Mouse (Mus musculus): Measurements from ENCODE around the gene Cfap54. TPM values are rescaled to one million over a fixed set of nuclear protein-coding genes. Genes with fewer than 3 reads are reported as not detected.

Cfap54 gene
- total and polyA plus RNA-seq, 3 experiments = 1.9 to 16.2 (median 5.1) TPM

DNA sequence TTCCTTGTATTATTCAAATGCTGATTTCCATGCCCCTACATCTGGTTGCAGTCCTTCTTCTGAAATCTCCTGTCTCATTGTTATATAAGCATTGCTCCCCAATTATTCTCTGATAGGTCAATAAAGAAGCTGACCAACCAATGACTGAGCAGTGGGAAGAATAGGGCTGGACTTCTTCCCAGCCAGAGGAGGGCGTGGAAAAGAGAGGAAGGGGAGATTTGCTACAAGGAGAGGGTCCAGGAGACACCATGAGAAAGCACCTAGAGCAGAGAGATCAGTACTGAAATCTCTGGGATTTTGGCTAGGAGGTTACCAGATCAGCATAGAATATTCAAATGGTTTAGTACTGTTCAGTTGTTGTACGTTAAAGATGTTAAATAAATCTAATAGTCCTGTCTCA lies 244.4 kb downstream of the Cfap54 start:
- no peaks in the 10 kb centered on the region for H3K36me3 ChIP-seq (replicated peaks)
- DNase-seq (ENCODE audit: low spot score) (no peak), ATAC-seq (ENCODE audit: extremely low read depth, insufficient number of reproducible peaks, low FRiP score, poor library complexity, severe bottlenecking) (no peak)
- no peaks in the 10 kb centered on the region for H3K27me3 ChIP-seq (ENCODE audit: insufficient read depth, low read length)
- no peak overlapping the region for H3K4me3 ChIP-seq (ENCODE audit: low read depth, low read length)
- no peaks in the 10 kb centered on the region for H3K9me3 ChIP-seq (replicated peaks)
- H3K4me1 ChIP-seq (ENCODE audit: insufficient read depth, low read depth, low read length) = no peaks in the 10 kb centered on the region
- TF ChIP-seq GATA2 (IDR thresholded peaks at IDR 0.05; ENCODE audit: borderline replicate concordance, low read depth, low read length) (no peak), TAL1 (conservative IDR thresholded peaks at IDR 0.05; ENCODE audit: low read depth, low read length) (no peak), GATA1 (IDR thresholded peaks at IDR 0.05; ENCODE audit: borderline replicate concordance, low read length) (no peak), CTCF (IDR thresholded peaks at IDR 0.05; ENCODE audit: low read depth, low read length) (no peak), POLR2AphosphoS5 (IDR thresholded peaks at IDR 0.05; ENCODE audit: insufficient replicate concordance, low read depth, low read length) (no peak)

GRCm38 (mm10) chr10:92821499-92821898 lies 259.9 kb downstream of the Cfap54 start:
- no peaks in the 10 kb centered on the region for H3K4me1 ChIP-seq (ENCODE audit: insufficient read depth, low read depth, low read length)
- H3K27me3 ChIP-seq (ENCODE audit: insufficient read depth, low read length) = no peaks in the 10 kb centered on the region
- no peak for DNase-seq (ENCODE audit: low spot score)
- ATAC-seq (ENCODE audit: extremely low read depth, insufficient number of reproducible peaks, low FRiP score, poor library complexity, severe bottlenecking) = no peak
- no peak for TF ChIP-seq CTCF (IDR thresholded peaks at IDR 0.05; ENCODE audit: low read depth, low read length)
- TF ChIP-seq GATA2 (IDR thresholded peaks at IDR 0.05; ENCODE audit: borderline replicate concordance, low read depth, low read length) = no peak
- TF ChIP-seq GATA1 (IDR thresholded peaks at IDR 0.05; ENCODE audit: borderline replicate concordance, low read length) = no peak
- TF ChIP-seq TAL1 (conservative IDR thresholded peaks at IDR 0.05; ENCODE audit: low read depth, low read length) = no peak
- TF ChIP-seq POLR2AphosphoS5 (IDR thresholded peaks at IDR 0.05; ENCODE audit: insufficient replicate concordance, low read depth, low read length) = no peak
- no peaks in the 10 kb centered on the region for H3K36me3 ChIP-seq (replicated peaks)
- no peaks in the 10 kb centered on the region for H3K9me3 ChIP-seq (replicated peaks)
- no peak overlapping the region for H3K4me3 ChIP-seq (ENCODE audit: low read depth, low read length)

- ATAC-seq (ENCODE audit: extremely low read depth, insufficient number of reproducible peaks, low FRiP score, poor library complexity, severe bottlenecking) (no peak), DNase-seq (ENCODE audit: low spot score) (no peak)
- no peaks in the 10 kb centered on the region for H3K27me3 ChIP-seq (ENCODE audit: insufficient read depth, low read length)
- H3K4me1 ChIP-seq (ENCODE audit: insufficient read depth, low read depth, low read length) = no peaks in the 10 kb centered on the region
- no peak overlapping the region for H3K4me3 ChIP-seq (ENCODE audit: low read depth, low read length)
- H3K9me3 ChIP-seq (replicated peaks) = no peaks in the 10 kb centered on the region
- no peaks in the 10 kb centered on the region for H3K36me3 ChIP-seq (replicated peaks)
- TF ChIP-seq GATA1 (IDR thresholded peaks at IDR 0.05; ENCODE audit: borderline replicate concordance, low read length) (no peak), POLR2AphosphoS5 (IDR thresholded peaks at IDR 0.05; ENCODE audit: insufficient replicate concordance, low read depth, low read length) (no peak), CTCF (IDR thresholded peaks at IDR 0.05; ENCODE audit: low read depth, low read length) (no peak)
These were observed 263.2 kb downstream of the Cfap54 start for GRCm38 (mm10) chr10:92818190-92818589.

DNA sequence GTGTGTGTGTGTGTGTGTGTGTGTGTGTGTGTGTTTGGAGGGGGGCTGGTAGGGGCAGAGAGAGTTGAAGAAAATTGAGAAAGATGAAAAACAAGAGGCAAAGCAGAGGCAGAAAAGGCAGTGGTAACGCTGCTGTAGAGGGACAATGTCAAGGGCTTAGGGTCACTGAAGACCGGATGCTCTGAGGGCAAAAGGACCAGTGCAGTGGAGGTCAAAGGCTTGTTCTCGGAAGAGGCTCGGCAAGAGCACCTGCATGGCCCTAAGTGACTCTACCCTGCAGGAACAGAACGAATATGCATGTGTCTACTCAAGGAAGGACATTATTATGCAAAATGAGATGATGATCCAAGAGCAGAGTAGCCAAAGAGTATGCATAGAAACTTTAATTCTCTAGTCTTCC lies 264.5 kb downstream of the Cfap54 start:
- ATAC-seq (ENCODE audit: extremely low read depth, insufficient number of reproducible peaks, low FRiP score, poor library complexity, severe bottlenecking) (no peak), DNase-seq (ENCODE audit: low spot score) (no peak)
- no peaks in the 10 kb centered on the region for H3K36me3 ChIP-seq (replicated peaks)
- no peaks in the 10 kb centered on the region for H3K4me1 ChIP-seq (ENCODE audit: insufficient read depth, low read depth, low read length)
- no peak overlapping the region for H3K4me3 ChIP-seq (ENCODE audit: low read depth, low read length)
- H3K9me3 ChIP-seq (replicated peaks) = no peaks in the 10 kb centered on the region
- TF ChIP-seq TAL1 (conservative IDR thresholded peaks at IDR 0.05; ENCODE audit: low read depth, low read length) = no peak
- no peak for TF ChIP-seq CTCF (IDR thresholded peaks at IDR 0.05; ENCODE audit: low read depth, low read length)
- no peak for TF ChIP-seq GATA1 (IDR thresholded peaks at IDR 0.05; ENCODE audit: borderline replicate concordance, low read length)
- no peak for TF ChIP-seq POLR2AphosphoS5 (IDR thresholded peaks at IDR 0.05; ENCODE audit: insufficient replicate concordance, low read depth, low read length)
- TF ChIP-seq GATA2 (IDR thresholded peaks at IDR 0.05; ENCODE audit: borderline replicate concordance, low read depth, low read length) = no peak
- no peaks in the 10 kb centered on the region for H3K27me3 ChIP-seq (ENCODE audit: insufficient read depth, low read length)

GRCm38 (mm10) chr10:92810894-92811293 lies 270.5 kb downstream of the Cfap54 start:
- DNase-seq (ENCODE audit: low spot score) (no peak), ATAC-seq (ENCODE audit: extremely low read depth, insufficient number of reproducible peaks, low FRiP score, poor library complexity, severe bottlenecking) (no peak)
- TF ChIP-seq POLR2AphosphoS5 (IDR thresholded peaks at IDR 0.05; ENCODE audit: insufficient replicate concordance, low read depth, low read length) (no peak), GATA1 (IDR thresholded peaks at IDR 0.05; ENCODE audit: borderline replicate concordance, low read length) (no peak), GATA2 (IDR thresholded peaks at IDR 0.05; ENCODE audit: borderline replicate concordance, low read depth, low read length) (no peak), TAL1 (conservative IDR thresholded peaks at IDR 0.05; ENCODE audit: low read depth, low read length) (no peak), CTCF (IDR thresholded peaks at IDR 0.05; ENCODE audit: low read depth, low read length) (no peak)
- H3K27me3 ChIP-seq (ENCODE audit: insufficient read depth, low read length) = no peaks in the 10 kb centered on the region
- H3K9me3 ChIP-seq (replicated peaks) = no peaks in the 10 kb centered on the region
- H3K4me1 ChIP-seq (ENCODE audit: insufficient read depth, low read depth, low read length) = no peaks in the 10 kb centered on the region
- H3K4me3 ChIP-seq (ENCODE audit: low read depth, low read length) = no peak overlapping the region
- no peaks in the 10 kb centered on the region for H3K36me3 ChIP-seq (replicated peaks)

DNA sequence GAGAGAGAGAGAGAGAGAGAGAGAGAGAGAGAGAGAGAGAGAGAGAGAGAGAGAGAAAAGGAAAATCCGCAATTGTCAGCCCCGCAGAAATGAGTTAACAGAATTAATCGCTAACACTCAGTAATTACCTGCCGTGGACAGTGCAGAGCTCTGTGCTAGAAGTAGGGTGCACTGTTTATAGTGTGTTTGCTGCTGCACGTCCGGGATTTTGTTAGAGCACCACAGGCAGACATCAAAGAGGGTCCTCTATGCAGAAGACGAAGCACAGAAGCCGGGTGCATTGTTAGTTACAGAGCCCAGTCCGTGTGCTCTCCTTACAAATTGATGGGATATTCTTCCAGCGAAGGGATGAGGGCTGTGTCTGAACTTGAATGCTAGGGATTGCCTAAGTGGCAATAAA lies 289.5 kb downstream of the Cfap54 start:
- DNase-seq (ENCODE audit: low spot score) (no peak), ATAC-seq (ENCODE audit: extremely low read depth, insufficient number of reproducible peaks, low FRiP score, poor library complexity, severe bottlenecking) (no peak)
- TF ChIP-seq GATA1 (IDR thresholded peaks at IDR 0.05; ENCODE audit: borderline replicate concordance, low read length) (no peak), TAL1 (conservative IDR thresholded peaks at IDR 0.05; ENCODE audit: low read depth, low read length) (no peak), POLR2AphosphoS5 (IDR thresholded peaks at IDR 0.05; ENCODE audit: insufficient replicate concordance, low read depth, low read length) (no peak), GATA2 (IDR thresholded peaks at IDR 0.05; ENCODE audit: borderline replicate concordance, low read depth, low read length) (no peak), CTCF (IDR thresholded peaks at IDR 0.05; ENCODE audit: low read depth, low read length) (no peak)
- Histone ChIP-seq H3K27me3 (ENCODE audit: insufficient read depth, low read length) (no peaks in the 10 kb centered on the region), H3K4me3 (ENCODE audit: low read depth, low read length) (no peak overlapping the region), H3K36me3 (replicated peaks) (no peaks in the 10 kb centered on the region), H3K4me1 (ENCODE audit: insufficient read depth, low read depth, low read length) (no peaks in the 10 kb centered on the region), H3K9me3 (replicated peaks) (no peaks in the 10 kb centered on the region)

DNA sequence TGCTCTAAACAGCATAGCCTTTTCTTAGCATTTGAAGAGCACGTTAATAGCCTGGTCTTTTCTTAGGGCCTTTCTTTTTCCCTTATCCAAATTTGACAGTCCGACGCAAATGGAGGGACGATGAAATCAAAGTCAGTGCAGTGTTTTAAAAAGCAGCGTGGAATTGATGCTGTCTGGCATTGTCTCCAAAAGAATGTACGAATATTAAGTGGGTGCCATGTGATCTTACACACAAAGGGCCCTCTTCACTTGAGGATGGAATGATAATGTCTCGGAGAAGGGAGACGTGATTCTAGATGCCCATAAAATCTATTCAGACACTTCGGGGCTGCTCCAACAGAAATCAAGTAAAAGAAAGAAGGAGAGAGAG lies 289.9 kb downstream of the Cfap54 start:
- TF ChIP-seq GATA1 (IDR thresholded peaks at IDR 0.05; ENCODE audit: borderline replicate concordance, low read length) (no peak), TAL1 (conservative IDR thresholded peaks at IDR 0.05; ENCODE audit: low read depth, low read length) (no peak), POLR2AphosphoS5 (IDR thresholded peaks at IDR 0.05; ENCODE audit: insufficient replicate concordance, low read depth, low read length) (no peak), GATA2 (IDR thresholded peaks at IDR 0.05; ENCODE audit: borderline replicate concordance, low read depth, low read length) (no peak), CTCF (IDR thresholded peaks at IDR 0.05; ENCODE audit: low read depth, low read length) (no peak)
- no peak for DNase-seq (ENCODE audit: low spot score)

More for the DNA sequence above, 289.9 kb downstream of the Cfap54 start:
- Histone ChIP-seq H3K36me3 (replicated peaks) (no peaks in the 10 kb centered on the region), H3K27me3 (ENCODE audit: insufficient read depth, low read length) (no peaks in the 10 kb centered on the region), H3K4me1 (ENCODE audit: insufficient read depth, low read depth, low read length) (no peaks in the 10 kb centered on the region), H3K9me3 (replicated peaks) (no peaks in the 10 kb centered on the region), H3K4me3 (ENCODE audit: low read depth, low read length) (no peak overlapping the region)
- no peak for ATAC-seq (ENCODE audit: extremely low read depth, insufficient number of reproducible peaks, low FRiP score, poor library complexity, severe bottlenecking)
